In genomic region chr5:22094043-22094442, GRCm38 (mm10) we compare ENCODE assay signal across 15 mouse cellular contexts.
"Had no signal": no experiment of that assay in that cellular context is flagged by ENCODE, and none has a peak within 500 bp of the region (broad histone marks: within the 10 kb centered on the region; RNA-seq: fewer than 3 reads in every experiment).

No protein-coding gene starts in this region.

- DNase-seq: kidney, adult 8-10 months; kidney, postnatal 36 days; layer of hippocampus, adult 9-11 months; layer of hippocampus, postnatal 36 days; left cerebral cortex, postnatal 4 days; lung, adult 18-20 months; lung, postnatal 36 days; midbrain, embryonic 14.5 days; right cerebral cortex, postnatal 14 days; thymus, postnatal 4 days had no signal

- H3K4me2 ChIP-seq: limb, embryonic 13.5 days; neural tube, embryonic 12.5 days; stomach, embryonic 15.5 days had no signal

- H3K4me1 ChIP-seq: limb, embryonic 13.5 days; neural tube, embryonic 12.5 days; stomach, embryonic 15.5 days had no signal

- H3K27me3 ChIP-seq: limb, embryonic 13.5 days; neural tube, embryonic 12.5 days; stomach, embryonic 15.5 days had no signal

- H3K9ac ChIP-seq: limb, embryonic 13.5 days; liver, embryonic 14.5 days; neural tube, embryonic 12.5 days; stomach, embryonic 15.5 days had no signal

- H3K9me3 ChIP-seq: limb, embryonic 13.5 days; neural tube, embryonic 12.5 days; stomach, embryonic 15.5 days had no signal

- H3K27ac ChIP-seq: kidney, postnatal 0 days; limb, embryonic 13.5 days; liver, embryonic 14.5 days; neural tube, embryonic 12.5 days; stomach, embryonic 15.5 days had no signal

- H3K4me3 ChIP-seq: limb, embryonic 13.5 days; neural tube, embryonic 12.5 days; stomach, embryonic 15.5 days had no signal

- H3K36me3 ChIP-seq: limb, embryonic 13.5 days; neural tube, embryonic 12.5 days; stomach, embryonic 15.5 days had no signal
